9 mouse cellular contexts compared by ENCODE assay signal in genomic region chr5:18043022-18043421, GRCm38 (mm10).
DNase-seq lines count a peak whose midpoint lies in the region; ATAC-seq lines count a peak whose summit lies in the region.
"Had no signal": no experiment of that assay in that cellular context is flagged by ENCODE, and none has a peak within 500 bp of the region (broad histone marks: within the 10 kb centered on the region; RNA-seq: fewer than 3 reads in every experiment).

No protein-coding gene starts in this region.

- no peak overlapping the region for H3K27ac ChIP-seq in hindbrain, embryonic 11.5 days (ENCODE audit: low read depth, low read length)
- no peak overlapping the region for H3K27ac ChIP-seq in hindbrain, embryonic 13.5 days
- no peak overlapping the region for H3K27ac ChIP-seq in hindbrain, embryonic 16.5 days (ENCODE audit: low read depth, low read length)

- H3K4me2 ChIP-seq in hindbrain, embryonic 11.5 days (replicated peaks; ENCODE audit: low read depth, low read length), result no peak overlapping the region
- no peak overlapping the region for H3K4me2 ChIP-seq in hindbrain, embryonic 13.5 days
- H3K4me2 ChIP-seq in hindbrain, embryonic 16.5 days (ENCODE audit: low read length), result no peak overlapping the region

- no peak overlapping the region for H3K4me3 ChIP-seq in hindbrain, embryonic 11.5 days (ENCODE audit: low read depth, low read length)
- H3K4me3 ChIP-seq in hindbrain, embryonic 13.5 days, result no peak overlapping the region
- H3K4me3 ChIP-seq in hindbrain, embryonic 16.5 days (ENCODE audit: low read length), result no peak overlapping the region
- H3K4me3 ChIP-seq: megakaryocyte, embryonic 14.5 days had no signal

- no peaks in the 10 kb centered on the region for H3K27me3 ChIP-seq in hindbrain, embryonic 11.5 days (ENCODE audit: control insufficient read depth, insufficient read depth, low read length)
- H3K27me3 ChIP-seq in hindbrain, embryonic 13.5 days, result no peaks in the 10 kb centered on the region
- H3K27me3 ChIP-seq in hindbrain, embryonic 16.5 days (replicated peaks; ENCODE audit: control insufficient read depth, insufficient read depth, low read length), result no peaks in the 10 kb centered on the region
- H3K27me3 ChIP-seq: megakaryocyte, embryonic 14.5 days had no signal

- H3K9me3 ChIP-seq in hindbrain, embryonic 11.5 days (ENCODE audit: control insufficient read depth, low read length), result no peaks in the 10 kb centered on the region
- H3K9me3 ChIP-seq in hindbrain, embryonic 13.5 days, result no peaks in the 10 kb centered on the region
- no peaks in the 10 kb centered on the region for H3K9me3 ChIP-seq in hindbrain, embryonic 16.5 days (ENCODE audit: control insufficient read depth, low read length)
- H3K9me3 ChIP-seq: megakaryocyte, embryonic 14.5 days had no signal

- no peaks in the 10 kb centered on the region for H3K36me3 ChIP-seq in hindbrain, embryonic 11.5 days (ENCODE audit: control insufficient read depth, insufficient read depth, low read length)
- no peaks in the 10 kb centered on the region for H3K36me3 ChIP-seq in hindbrain, embryonic 13.5 days
- H3K36me3 ChIP-seq in hindbrain, embryonic 16.5 days (ENCODE audit: control insufficient read depth, insufficient read depth, low read length), result no peaks in the 10 kb centered on the region

- peak; percentile 88 for DNase-seq in hindbrain, embryonic 11.5 days (ENCODE audit: low spot score)
- peak; percentile 82 for DNase-seq in adrenal gland, postnatal 25 days
- peak; percentile 22 to 60 for DNase-seq in left cerebral cortex, postnatal 25 days (ENCODE audit: low spot score in 2 of 2)
- DNase-seq in telencephalon, adult 2 months (ENCODE audit: low read depth, low spot score), result peak; percentile 38

- peak; percentile 63 for ATAC-seq in hindbrain, embryonic 11.5 days (ENCODE audit: low FRiP score)
- no peak for ATAC-seq in hindbrain, embryonic 13.5 days (ENCODE audit: low FRiP score)
- ATAC-seq in erythroid progenitor cell, adult 5-6 weeks (replicated peaks; ENCODE audit: low FRiP score, poor library complexity, severe bottlenecking), result peak; percentile 79
- ATAC-seq in hindbrain, embryonic 16.5 days, result 0 out of 2 replicates have a peak, but pooled peaks have one; percentile 27
- ATAC-seq in monocyte, adult 5-6 weeks (replicated peaks; ENCODE audit: insufficient number of reproducible peaks, low FRiP score, low TSS enrichment, poor library complexity, severe bottlenecking), result peak; percentile 61; the same call in 1 of the 2 replicates

- WGBS in hindbrain, embryonic 11.5 days, result 8% methylated on average over 2 of the region's 2 CpGs
- 6% methylated on average over 2 of the region's 2 CpGs for WGBS in hindbrain, embryonic 13.5 days
- 5% methylated on average over 2 of the region's 2 CpGs for WGBS in hindbrain, embryonic 16.5 days

- intact Hi-C loops in left cerebral cortex, postnatal 25 days (cut with DNase I), result loop anchor here (1.0 kb wide), 1 partner anchor 227 kb away; no protein-coding TSS in a partner anchor

- no peak overlapping the region for H3K9ac ChIP-seq in hindbrain, embryonic 11.5 days (ENCODE audit: low read depth, low read length)
- no peak overlapping the region for H3K9ac ChIP-seq in hindbrain, embryonic 13.5 days
- H3K9ac ChIP-seq in hindbrain, embryonic 16.5 days (ENCODE audit: low read depth, low read length), result no peak overlapping the region

- H3K4me1 ChIP-seq in hindbrain, embryonic 11.5 days (replicated peaks; ENCODE audit: control insufficient read depth, insufficient read depth, low read length), result no peaks in the 10 kb centered on the region
- no peaks in the 10 kb centered on the region for H3K4me1 ChIP-seq in hindbrain, embryonic 13.5 days (replicated peaks)
- no peaks in the 10 kb centered on the region for H3K4me1 ChIP-seq in hindbrain, embryonic 16.5 days (ENCODE audit: control insufficient read depth, insufficient read depth, low read depth, low read length)
- H3K4me1 ChIP-seq: megakaryocyte, embryonic 14.5 days had no signal

Comparison
In these comparisons a context has a peak if more than half of its experiments do, and no peak if none do; other contexts are left out.
1. DNase-seq: peak in every context shown above with its lines; median percentile 88 in hindbrain, embryonic 11.5 days; 82 in adrenal gland, postnatal 25 days; 41 in left cerebral cortex, postnatal 25 days; 38 in telencephalon, adult 2 months.